Mouse (Mus musculus): ENCODE data around the gene Cyp2j13. TPM values are rescaled to one million over a fixed set of nuclear protein-coding genes. Genes with fewer than 3 reads are reported as not detected.
A peak's percentile ranks its signal among the peaks of the same experiment; 100 is the strongest.
"Not testable (repeated sequence)": the region's sequence is repeated elsewhere in the genome, so short reads cannot be mapped to it uniquely, and the experiment has no call there.

Cyp2j13 gene
- polyA plus RNA-seq (2014; fragmentation: Nextera tagmentation; extraction: Ambion mirVana), result not detected in 2 replicates

GRCm38 (mm10) chr4:96077261-96078125 lies at the start of gene Cyp2j13:
TSS of gene Cyp2j13 (minus strand) at chr4:96077546.
- H3K4me3 ChIP-seq (ENCODE audit: low read depth, low read length), result no peak within 1 kb of the TSS
- ATAC-seq (ENCODE audit: insufficient read depth) (peak; percentile 79), DNase-seq (peak; percentile 51)
- no peak for TF ChIP-seq CTCF (IDR thresholded peaks at IDR 0.05; ENCODE audit: low read depth)
- no peaks in the 10 kb centered on the region for H3K9me3 ChIP-seq (ENCODE audit: low read depth, low read length)
- no peaks in the 10 kb centered on the region for H3K27me3 ChIP-seq (ENCODE audit: insufficient read depth, low read length)
- H3K9ac ChIP-seq, result no peak within 1 kb of the TSS
- H3K4me2 ChIP-seq, result peak within 1 kb of the TSS; percentile 46
- no peaks in the 10 kb centered on the region for H3K4me1 ChIP-seq (ENCODE audit: insufficient read depth)
- H3K36me3 ChIP-seq (ENCODE audit: insufficient read depth), result no peaks in the 10 kb centered on the region
- WGBS, result 6% methylated on average over 19 of the region's 20 CpGs
- no peak within 1 kb of the TSS for H3K27ac ChIP-seq (ENCODE audit: low read depth)

- WGBS, result 36% methylated on average over 2 of the region's 2 CpGs
- Histone ChIP-seq H3K9ac (no peak overlapping the region), H3K4me2 (no peak overlapping the region), H3K4me3 (ENCODE audit: low read depth, low read length) (no peak overlapping the region), H3K36me3 (ENCODE audit: insufficient read depth) (no peaks in the 10 kb centered on the region), H3K4me1 (ENCODE audit: insufficient read depth) (no peaks in the 10 kb centered on the region), H3K27me3 (ENCODE audit: insufficient read depth, low read length) (no peaks in the 10 kb centered on the region), H3K9me3 (ENCODE audit: low read depth, low read length) (no peaks in the 10 kb centered on the region), H3K27ac (ENCODE audit: low read depth) (no peak overlapping the region)
- DNase-seq (no peak), ATAC-seq (ENCODE audit: insufficient read depth) (no peak)
- TF ChIP-seq CTCF (IDR thresholded peaks at IDR 0.05; ENCODE audit: low read depth), result no peak
Measured at GRCm38 (mm10) chr4:96096841-96097240, 19.5 kb upstream of the Cyp2j13 start.

- Histone ChIP-seq H3K4me1 (ENCODE audit: insufficient read depth) (no peaks in the 10 kb centered on the region), H3K36me3 (ENCODE audit: insufficient read depth) (no peaks in the 10 kb centered on the region)
- TF ChIP-seq CTCF (IDR thresholded peaks at IDR 0.05; ENCODE audit: low read depth), result 0 out of 2 replicates have a peak, but pooled peaks have one; percentile 14
Measured at GRCm38 (mm10) chr4:96091869-96092268, 14.5 kb upstream of the Cyp2j13 start.

GRCm38 (mm10) chr4:96089356-96090048 lies 12.2 kb upstream of the Cyp2j13 start:
- H3K27ac ChIP-seq (ENCODE audit: low read depth); H3K9me3 ChIP-seq (ENCODE audit: low read depth, low read length); DNase-seq; H3K9ac ChIP-seq; H3K27me3 ChIP-seq (ENCODE audit: insufficient read depth, low read length); H3K36me3 ChIP-seq (ENCODE audit: insufficient read depth); ATAC-seq (ENCODE audit: insufficient read depth); H3K4me2 ChIP-seq; H3K4me1 ChIP-seq (ENCODE audit: insufficient read depth); H3K4me3 ChIP-seq (ENCODE audit: low read depth, low read length): not testable (repeated sequence)
- WGBS, result 61% methylated on average over 6 of the region's 6 CpGs

More at GRCm38 (mm10) chr4:96091869-96092268, 14.5 kb upstream of the Cyp2j13 start:
- Histone ChIP-seq H3K27ac (ENCODE audit: low read depth) (no peak overlapping the region), H3K4me2 (no peak overlapping the region), H3K9me3 (ENCODE audit: low read depth, low read length) (no peaks in the 10 kb centered on the region), H3K9ac (no peak overlapping the region), H3K4me3 (ENCODE audit: low read depth, low read length) (no peak overlapping the region), H3K27me3 (ENCODE audit: insufficient read depth, low read length) (no peaks in the 10 kb centered on the region)
- peak; percentile 8 for DNase-seq
- ATAC-seq (ENCODE audit: insufficient read depth), result no peak

GRCm38 (mm10) chr4:96078308-96078707 lies 962 bp upstream of the Cyp2j13 start:
- ATAC-seq (ENCODE audit: insufficient read depth) (no peak), DNase-seq (no peak)
- no peak overlapping the region for H3K27ac ChIP-seq (ENCODE audit: low read depth)
- no peak overlapping the region for H3K4me2 ChIP-seq
- TF ChIP-seq CTCF (IDR thresholded peaks at IDR 0.05; ENCODE audit: low read depth), result no peak
- H3K4me3 ChIP-seq (ENCODE audit: low read depth, low read length), result no peak overlapping the region
- no peaks in the 10 kb centered on the region for H3K9me3 ChIP-seq (ENCODE audit: low read depth, low read length)
- H3K36me3 ChIP-seq (ENCODE audit: insufficient read depth), result no peaks in the 10 kb centered on the region
- no peaks in the 10 kb centered on the region for H3K27me3 ChIP-seq (ENCODE audit: insufficient read depth, low read length)
- H3K4me1 ChIP-seq (ENCODE audit: insufficient read depth), result no peaks in the 10 kb centered on the region
- H3K9ac ChIP-seq, result no peak overlapping the region

- no peak for DNase-seq
- no peak for TF ChIP-seq CTCF (IDR thresholded peaks at IDR 0.05; ENCODE audit: low read depth)
- no peak for ATAC-seq (ENCODE audit: insufficient read depth)
- no peaks in the 10 kb centered on the region for H3K9me3 ChIP-seq (ENCODE audit: low read depth, low read length)
- no peaks in the 10 kb centered on the region for H3K36me3 ChIP-seq (ENCODE audit: insufficient read depth)
- H3K9ac ChIP-seq, result no peak overlapping the region
- WGBS, result 75% methylated on average over 2 of the region's 2 CpGs
- H3K27ac ChIP-seq (ENCODE audit: low read depth), result no peak overlapping the region
- no peak overlapping the region for H3K4me2 ChIP-seq
- H3K4me1 ChIP-seq (ENCODE audit: insufficient read depth), result no peaks in the 10 kb centered on the region
- H3K4me3 ChIP-seq (ENCODE audit: low read depth, low read length), result no peak overlapping the region
- no peaks in the 10 kb centered on the region for H3K27me3 ChIP-seq (ENCODE audit: insufficient read depth, low read length)
Measured at GRCm38 (mm10) chr4:96062045-96062444, 15.3 kb downstream of the Cyp2j13 start.

- Histone ChIP-seq H3K36me3 (ENCODE audit: insufficient read depth) (no peaks in the 10 kb centered on the region), H3K27ac (ENCODE audit: low read depth) (no peak overlapping the region), H3K4me1 (ENCODE audit: insufficient read depth) (no peaks in the 10 kb centered on the region), H3K9ac (no peak overlapping the region), H3K27me3 (ENCODE audit: insufficient read depth, low read length) (no peaks in the 10 kb centered on the region), H3K4me3 (ENCODE audit: low read depth, low read length) (no peak overlapping the region), H3K9me3 (ENCODE audit: low read depth, low read length) (no peaks in the 10 kb centered on the region), H3K4me2 (no peak overlapping the region)
- no peak for TF ChIP-seq CTCF (IDR thresholded peaks at IDR 0.05; ENCODE audit: low read depth)
- 89% methylated on average over 2 of the region's 2 CpGs for WGBS
- DNase-seq (no peak), ATAC-seq (ENCODE audit: insufficient read depth) (no peak)
Measured at GRCm38 (mm10) chr4:96060106-96060505, 17.2 kb downstream of the Cyp2j13 start.

Data from lung, embryonic 14.5 days (tissue).